Mouse (Mus musculus): Measurements from ENCODE around the gene Olfr802. TPM values are rescaled to one million over a fixed set of nuclear protein-coding genes. Genes with fewer than 3 reads are reported as not detected.

Olfr802 gene
- polyA plus RNA-seq (2015; fragmentation: Illumina TruSeq; extraction: RNeasy Lipid Tissue Mini Kit (QIAGEN cat#74804); ENCODE audit: low read depth, low replicate concordance), result not detected

GRCm38 (mm10) chr10:129688069-129688468 is at the start of gene Olfr802:
Gene Olfr802 (minus strand): TSS chr10:129688169.

GRCm38 (mm10) chr10:129729275-129729674 is 41.3 kb upstream of the Olfr802 start, which contains the start of gene Olfr805:
Gene Olfr805 (minus strand): TSS chr10:129729375.

GRCm38 (mm10) chr10:129702910-129703309 is 14.9 kb upstream of the Olfr802 start, which contains the start of gene Olfr804:
Gene Olfr804 (plus strand): TSS chr10:129703210.

GRCm38 (mm10) chr10:129694186-129694585 is 6.2 kb upstream of the Olfr802 start, which contains the start of gene Olfr803:
Gene Olfr803 (minus strand): TSS chr10:129694286.

GRCm38 (mm10) chr10:129673765-129674164 is 14.2 kb downstream of the Olfr802 start, which contains the start of gene Olfr801:
Gene Olfr801 (minus strand): TSS chr10:129673865.

GRCm38 (mm10) chr10:129657394-129657793 is 30.6 kb downstream of the Olfr802 start, which contains the start of gene Olfr800:
Gene Olfr800 (plus strand): TSS chr10:129657694.

GRCm38 (mm10) chr10:129637184-129637583 is 50.8 kb downstream of the Olfr802 start, which contains the start of gene Olfr799:
Gene Olfr799 (plus strand): TSS chr10:129637484.

GRCm38 (mm10) chr10:129627834-129628233 is 60.1 kb downstream of the Olfr802 start, which contains the start of gene Olfr798:
Gene Olfr798 (minus strand): TSS chr10:129627934.

Other genes with a start within 250 kb of the Olfr802 start
- gene Olfr787, start 226.3 kb downstream of the Olfr802 start, polyA plus RNA-seq (2015; fragmentation: Illumina TruSeq; extraction: RNeasy Lipid Tissue Mini Kit (QIAGEN cat#74804); ENCODE audit: low read depth, low replicate concordance), result not detected
- not detected for gene Olfr788, start 217.2 kb downstream of the Olfr802 start, polyA plus RNA-seq (2015; fragmentation: Illumina TruSeq; extraction: RNeasy Lipid Tissue Mini Kit (QIAGEN cat#74804); ENCODE audit: low read depth, low replicate concordance)
- gene Olfr789, start 203.4 kb downstream of the Olfr802 start, polyA plus RNA-seq (2015; fragmentation: Illumina TruSeq; extraction: RNeasy Lipid Tissue Mini Kit (QIAGEN cat#74804); ENCODE audit: low read depth, low replicate concordance), result not detected
- not detected for gene Olfr790, start 189.7 kb downstream of the Olfr802 start, polyA plus RNA-seq (2015; fragmentation: Illumina TruSeq; extraction: RNeasy Lipid Tissue Mini Kit (QIAGEN cat#74804); ENCODE audit: low read depth, low replicate concordance)
- not detected for gene Olfr791, start 166.4 kb downstream of the Olfr802 start, polyA plus RNA-seq (2015; fragmentation: Illumina TruSeq; extraction: RNeasy Lipid Tissue Mini Kit (QIAGEN cat#74804); ENCODE audit: low read depth, low replicate concordance)
- not detected for gene Olfr792, start 149.0 kb downstream of the Olfr802 start, polyA plus RNA-seq (2015; fragmentation: Illumina TruSeq; extraction: RNeasy Lipid Tissue Mini Kit (QIAGEN cat#74804); ENCODE audit: low read depth, low replicate concordance)
- not detected for gene Olfr794, start 120.5 kb downstream of the Olfr802 start, polyA plus RNA-seq (2015; fragmentation: Illumina TruSeq; extraction: RNeasy Lipid Tissue Mini Kit (QIAGEN cat#74804); ENCODE audit: low read depth, low replicate concordance)
- gene Olfr796, start 75.6 kb downstream of the Olfr802 start, polyA plus RNA-seq (2015; fragmentation: Illumina TruSeq; extraction: RNeasy Lipid Tissue Mini Kit (QIAGEN cat#74804); ENCODE audit: low read depth, low replicate concordance), result not detected
- gene Olfr798, start 60.2 kb downstream of the Olfr802 start, polyA plus RNA-seq (2015; fragmentation: Illumina TruSeq; extraction: RNeasy Lipid Tissue Mini Kit (QIAGEN cat#74804); ENCODE audit: low read depth, low replicate concordance), result not detected
- gene Olfr799, start 50.7 kb downstream of the Olfr802 start, polyA plus RNA-seq (2015; fragmentation: Illumina TruSeq; extraction: RNeasy Lipid Tissue Mini Kit (QIAGEN cat#74804); ENCODE audit: low read depth, low replicate concordance), result not detected
- gene Olfr800, start 30.5 kb downstream of the Olfr802 start, polyA plus RNA-seq (2015; fragmentation: Illumina TruSeq; extraction: RNeasy Lipid Tissue Mini Kit (QIAGEN cat#74804); ENCODE audit: low read depth, low replicate concordance), result not detected
- gene Olfr801, start 14.3 kb downstream of the Olfr802 start, polyA plus RNA-seq (2015; fragmentation: Illumina TruSeq; extraction: RNeasy Lipid Tissue Mini Kit (QIAGEN cat#74804); ENCODE audit: low read depth, low replicate concordance), result not detected
- not detected for gene Olfr803, start 6.1 kb upstream of the Olfr802 start, polyA plus RNA-seq (2015; fragmentation: Illumina TruSeq; extraction: RNeasy Lipid Tissue Mini Kit (QIAGEN cat#74804); ENCODE audit: low read depth, low replicate concordance)
- not detected for gene Olfr804, start 15.0 kb upstream of the Olfr802 start, polyA plus RNA-seq (2015; fragmentation: Illumina TruSeq; extraction: RNeasy Lipid Tissue Mini Kit (QIAGEN cat#74804); ENCODE audit: low read depth, low replicate concordance)
- not detected for gene Olfr805, start 41.2 kb upstream of the Olfr802 start, polyA plus RNA-seq (2015; fragmentation: Illumina TruSeq; extraction: RNeasy Lipid Tissue Mini Kit (QIAGEN cat#74804); ENCODE audit: low read depth, low replicate concordance)
- gene Olfr806, start 53.8 kb upstream of the Olfr802 start, polyA plus RNA-seq (2015; fragmentation: Illumina TruSeq; extraction: RNeasy Lipid Tissue Mini Kit (QIAGEN cat#74804); ENCODE audit: low read depth, low replicate concordance), result not detected
- gene Olfr807, start 69.6 kb upstream of the Olfr802 start, polyA plus RNA-seq (2015; fragmentation: Illumina TruSeq; extraction: RNeasy Lipid Tissue Mini Kit (QIAGEN cat#74804); ENCODE audit: low read depth, low replicate concordance), result not detected
- gene Olfr808, start 77.3 kb upstream of the Olfr802 start, polyA plus RNA-seq (2015; fragmentation: Illumina TruSeq; extraction: RNeasy Lipid Tissue Mini Kit (QIAGEN cat#74804); ENCODE audit: low read depth, low replicate concordance), result not detected
- not detected for gene Olfr809, start 86.5 kb upstream of the Olfr802 start, polyA plus RNA-seq (2015; fragmentation: Illumina TruSeq; extraction: RNeasy Lipid Tissue Mini Kit (QIAGEN cat#74804); ENCODE audit: low read depth, low replicate concordance)
- not detected for gene Olfr810, start 106.7 kb upstream of the Olfr802 start, polyA plus RNA-seq (2015; fragmentation: Illumina TruSeq; extraction: RNeasy Lipid Tissue Mini Kit (QIAGEN cat#74804); ENCODE audit: low read depth, low replicate concordance)
- gene Olfr811, start 116.2 kb upstream of the Olfr802 start, polyA plus RNA-seq (2015; fragmentation: Illumina TruSeq; extraction: RNeasy Lipid Tissue Mini Kit (QIAGEN cat#74804); ENCODE audit: low read depth, low replicate concordance), result not detected
- gene Olfr812, start 157.9 kb upstream of the Olfr802 start, polyA plus RNA-seq (2015; fragmentation: Illumina TruSeq; extraction: RNeasy Lipid Tissue Mini Kit (QIAGEN cat#74804); ENCODE audit: low read depth, low replicate concordance), result not detected
- not detected for gene Olfr813, start 167.2 kb upstream of the Olfr802 start, polyA plus RNA-seq (2015; fragmentation: Illumina TruSeq; extraction: RNeasy Lipid Tissue Mini Kit (QIAGEN cat#74804); ENCODE audit: low read depth, low replicate concordance)
- gene Olfr814, start 191.7 kb upstream of the Olfr802 start, polyA plus RNA-seq (2015; fragmentation: Illumina TruSeq; extraction: RNeasy Lipid Tissue Mini Kit (QIAGEN cat#74804); ENCODE audit: low read depth, low replicate concordance), result not detected
- not detected for gene Olfr815, start 217.7 kb upstream of the Olfr802 start, polyA plus RNA-seq (2015; fragmentation: Illumina TruSeq; extraction: RNeasy Lipid Tissue Mini Kit (QIAGEN cat#74804); ENCODE audit: low read depth, low replicate concordance)
- gene Olfr816, start 227.4 kb upstream of the Olfr802 start, polyA plus RNA-seq (2015; fragmentation: Illumina TruSeq; extraction: RNeasy Lipid Tissue Mini Kit (QIAGEN cat#74804); ENCODE audit: low read depth, low replicate concordance), result not detected

All from brain, adult 10 weeks (tissue).